Mouse (Mus musculus) megakaryocyte, embryonic 14.5 days (primary cell): ENCODE data around the gene Fam199x.

Experiments
- FLI1 ChIP-seq: IDR thresholded peaks from 2 replicates; pipeline ENCODE4 v1.6.1; 2012; ENCODE audit warnings: low read length, inconsistent platforms, mixed read lengths
- GATA1 ChIP-seq: IDR thresholded peaks from 3 replicates; pipeline ENCODE4 v1.6.1; 2012; ENCODE audit warnings: mixed read lengths, low read length, inconsistent platforms, borderline replicate concordance

GRCm38 (mm10) chrX:137063202-137063601, 13.8 kb downstream of the Fam199x start:
- no peak for TF ChIP-seq GATA1
- no peak for TF ChIP-seq FLI1
